Mouse (Mus musculus): Measurements from ENCODE around the gene Rbm20.

The Rbm20 gene

GRCm38 (mm10) chr19:53885450-53885849 lies 208.3 kb downstream of the Rbm20 start:
- DNase-seq (ENCODE audit: low spot score) = peak; percentile 15

- DNase-seq (ENCODE audit: low spot score) = no peak
Observed at GRCm38 (mm10) chr19:53886576-53887370, 209.7 kb downstream of the Rbm20 start.

- no peak for DNase-seq (ENCODE audit: low spot score)
Observed at GRCm38 (mm10) chr19:53887822-53888221, 210.7 kb downstream of the Rbm20 start.

GRCm38 (mm10) chr19:53888331-53888730 lies 211.2 kb downstream of the Rbm20 start:
- no peak for DNase-seq (ENCODE audit: low spot score)

GRCm38 (mm10) chr19:53889555-53889954 lies 212.4 kb downstream of the Rbm20 start:
- no peak for DNase-seq (ENCODE audit: low spot score)

GRCm38 (mm10) chr19:53890274-53890673 lies 213.2 kb downstream of the Rbm20 start:
- DNase-seq (ENCODE audit: low spot score) = no peak

DNA sequence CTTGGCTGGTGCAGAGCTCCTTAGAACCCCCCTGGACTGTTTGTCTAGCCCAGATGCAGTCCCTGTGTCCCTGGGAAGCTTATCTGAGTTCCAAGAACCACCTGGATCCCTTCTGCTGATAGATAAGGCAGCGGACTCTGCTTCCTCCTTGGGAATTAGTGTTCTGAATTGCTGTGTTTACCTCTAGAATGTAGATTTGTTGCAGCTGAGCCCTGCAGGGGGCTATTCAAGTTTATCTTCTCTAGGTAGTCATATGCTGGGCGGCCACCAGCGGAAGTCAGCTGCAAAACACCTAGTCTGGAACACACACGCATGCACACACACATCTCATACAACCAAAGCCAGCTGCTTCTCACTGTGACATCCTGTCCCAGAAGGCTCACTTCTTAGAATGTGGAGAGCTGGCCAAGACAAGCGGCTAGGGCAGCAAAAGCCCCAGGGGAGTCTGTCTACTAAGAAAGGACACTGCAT lies 213.7 kb downstream of the Rbm20 start:
- DNase-seq (ENCODE audit: low spot score) = no peak

DNA sequence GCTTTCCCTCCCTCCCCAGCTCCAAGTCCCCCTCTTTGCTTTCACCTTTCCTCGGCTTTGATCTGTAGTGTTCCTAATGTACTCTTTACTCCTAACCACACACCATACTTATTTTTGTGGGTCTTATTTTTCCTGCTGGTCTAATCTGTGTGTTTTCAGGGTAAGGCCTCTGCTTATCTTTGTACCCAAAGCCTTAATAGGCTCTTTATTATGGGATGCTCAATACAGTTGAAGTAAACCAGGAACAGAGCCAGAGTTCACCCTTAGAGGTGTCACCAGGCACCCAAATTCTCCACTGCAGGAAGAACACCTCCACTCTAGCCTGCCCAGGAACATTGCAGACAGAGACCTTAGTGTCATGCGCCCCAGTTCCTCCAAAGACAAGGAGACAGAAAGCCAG lies 214.5 kb downstream of the Rbm20 start:
- no peak for DNase-seq (ENCODE audit: low spot score)

DNA sequence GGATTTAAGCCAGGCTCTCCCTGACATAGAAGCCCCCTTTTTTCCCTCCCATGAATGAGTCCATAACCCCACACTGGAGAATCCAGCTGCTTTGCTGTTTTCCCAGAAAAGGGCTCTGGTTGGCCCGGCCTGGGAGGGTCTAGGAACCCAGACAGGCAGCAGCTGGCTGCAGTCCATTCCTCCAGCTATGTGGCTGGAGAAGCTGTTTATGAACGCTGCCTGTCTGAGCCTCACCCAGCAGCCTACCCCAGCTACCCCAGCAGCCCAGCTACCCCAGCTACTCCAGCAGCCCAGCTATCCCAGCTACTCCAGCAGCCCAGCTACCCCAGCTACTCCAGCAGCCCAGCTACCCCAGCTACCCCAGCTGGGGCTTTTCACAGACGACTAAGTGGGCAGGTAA lies 215.0 kb downstream of the Rbm20 start, which contains the start of gene Pdcd4:
Pdcd4 (plus strand) TSS at position 171 of the 400 bp plus-strand sequence.
- DNase-seq (ENCODE audit: low spot score) = no peak

DNA sequence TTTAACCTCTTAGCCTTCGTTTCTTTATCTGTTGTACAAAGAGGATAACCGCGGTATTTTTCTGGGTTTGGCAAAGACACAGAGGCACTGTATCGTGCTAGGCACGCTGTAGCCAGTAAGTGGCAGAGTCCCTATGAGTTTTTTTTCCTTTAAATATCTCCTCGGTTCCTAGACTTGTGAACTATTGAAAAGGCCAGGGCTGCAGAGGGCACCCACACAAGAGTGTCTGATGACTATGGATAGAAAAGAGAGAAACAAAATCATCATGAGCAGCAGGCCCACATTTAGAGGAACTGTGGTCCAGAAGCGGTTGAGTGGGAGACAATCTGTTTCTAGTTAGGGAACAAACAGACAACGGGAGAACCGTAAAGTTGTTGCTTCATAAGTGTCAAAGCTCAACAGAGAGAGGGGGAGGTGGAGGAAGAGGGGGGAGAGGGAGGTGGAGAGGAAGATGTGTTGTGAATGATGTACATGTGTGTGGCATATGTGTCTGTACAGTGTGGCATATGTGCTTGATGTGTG lies 215.8 kb downstream of the Rbm20 start:
- DNase-seq (ENCODE audit: low spot score) = peak; percentile 24

GRCm38 (mm10) chr19:53893711-53894171 lies 216.6 kb downstream of the Rbm20 start:
- no peak for DNase-seq (ENCODE audit: low spot score)

GRCm38 (mm10) chr19:53894538-53895121 lies 217.5 kb downstream of the Rbm20 start:
- DNase-seq (ENCODE audit: low spot score) = no peak

- no peak for DNase-seq (ENCODE audit: low spot score)
Observed at GRCm38 (mm10) chr19:53898046-53898445, 220.9 kb downstream of the Rbm20 start.

DNA sequence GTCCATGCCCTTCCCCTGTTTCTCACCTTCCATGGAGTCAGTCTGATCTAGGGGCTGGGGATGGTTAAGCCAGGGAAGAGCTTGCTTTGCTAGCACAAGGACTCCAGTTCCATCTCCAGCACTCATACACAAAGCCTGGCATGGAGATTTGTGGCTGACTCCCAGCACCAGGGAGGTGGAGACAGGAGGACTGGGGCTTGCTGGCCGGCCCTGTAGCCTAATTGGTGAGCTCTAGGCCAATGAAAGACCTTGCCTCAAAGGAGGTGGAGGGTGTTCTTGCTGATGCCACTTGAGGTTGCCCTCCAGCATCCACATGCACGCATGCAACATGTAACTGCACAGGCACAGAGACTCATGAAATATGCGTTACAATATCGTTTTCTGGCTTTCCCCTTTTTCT lies 221.4 kb downstream of the Rbm20 start:
- DNase-seq (ENCODE audit: low spot score) = no peak

GRCm38 (mm10) chr19:53898970-53899900 lies 222.1 kb downstream of the Rbm20 start:
- DNase-seq (ENCODE audit: low spot score) = no peak

DNA sequence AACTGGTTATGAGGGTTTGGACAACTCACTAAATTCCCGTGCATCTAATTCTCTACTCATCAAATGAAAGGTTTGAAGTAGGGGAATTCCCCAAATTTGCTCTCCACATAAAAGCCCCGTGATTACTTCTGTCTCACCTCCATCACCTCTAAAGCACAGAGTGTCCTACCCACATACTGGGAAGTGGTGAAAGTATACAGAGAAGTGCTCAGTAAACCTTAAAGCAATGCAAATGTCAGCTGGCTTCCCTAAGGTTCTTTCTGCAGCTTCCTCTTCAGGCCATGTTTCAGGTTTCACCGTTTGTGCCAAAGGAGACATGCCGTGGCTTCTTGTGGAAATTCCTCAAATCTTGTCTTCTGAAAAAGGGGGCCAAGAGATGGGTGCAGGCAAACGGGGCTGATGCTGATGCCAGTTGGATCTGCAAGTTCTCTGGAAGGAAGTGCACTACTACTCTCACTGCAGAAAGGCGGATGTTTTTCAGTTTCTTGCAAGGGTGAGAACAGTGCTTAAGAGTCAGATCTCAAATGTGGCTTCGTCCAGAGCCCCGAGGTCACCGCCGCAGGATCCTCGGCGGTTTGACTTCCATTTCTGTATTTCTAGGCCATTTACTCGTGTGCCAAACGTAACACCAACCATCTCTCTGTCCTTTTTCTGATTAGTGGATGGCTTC lies 223.0 kb downstream of the Rbm20 start:
- DNase-seq (ENCODE audit: low spot score) = no peak

DNA sequence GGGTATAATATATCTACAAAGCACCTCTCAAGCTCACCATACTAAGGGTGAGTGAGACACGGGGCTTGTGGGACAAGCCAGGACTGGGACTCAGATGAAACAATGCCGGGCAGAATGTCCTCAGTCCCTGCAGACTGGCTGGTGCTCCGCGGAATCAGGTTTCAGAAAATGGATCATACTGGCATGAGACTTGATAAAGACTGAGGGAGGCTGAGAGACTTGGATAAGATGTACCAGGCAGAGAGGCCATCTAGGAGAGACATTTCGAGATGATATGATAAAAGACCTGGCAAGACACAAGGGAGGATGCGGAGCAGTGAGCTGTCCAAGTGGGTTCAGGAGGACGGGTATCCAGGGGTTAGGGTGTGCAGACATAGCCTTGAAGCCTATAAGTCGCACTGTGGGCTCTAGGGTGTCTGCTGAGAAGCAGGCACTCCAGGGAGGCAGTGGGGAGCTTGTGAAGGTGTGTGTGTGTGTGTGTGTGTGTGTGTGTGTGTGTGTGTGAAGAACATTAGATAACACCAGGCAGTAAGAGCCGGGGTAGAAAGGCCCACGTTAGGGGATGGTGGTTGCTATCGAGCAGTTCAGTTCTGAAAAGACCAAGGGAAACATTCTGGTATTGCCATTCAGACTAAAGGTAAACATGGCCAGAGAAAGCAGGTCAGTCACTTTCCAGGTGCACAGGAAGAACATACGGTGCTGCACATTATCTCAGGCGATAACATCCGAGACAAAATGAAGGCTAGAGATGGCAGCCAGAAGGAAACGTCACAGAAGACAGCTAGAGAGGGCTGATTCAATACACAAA lies 225.0 kb downstream of the Rbm20 start:
- DNase-seq (ENCODE audit: low spot score) = no peak

DNA sequence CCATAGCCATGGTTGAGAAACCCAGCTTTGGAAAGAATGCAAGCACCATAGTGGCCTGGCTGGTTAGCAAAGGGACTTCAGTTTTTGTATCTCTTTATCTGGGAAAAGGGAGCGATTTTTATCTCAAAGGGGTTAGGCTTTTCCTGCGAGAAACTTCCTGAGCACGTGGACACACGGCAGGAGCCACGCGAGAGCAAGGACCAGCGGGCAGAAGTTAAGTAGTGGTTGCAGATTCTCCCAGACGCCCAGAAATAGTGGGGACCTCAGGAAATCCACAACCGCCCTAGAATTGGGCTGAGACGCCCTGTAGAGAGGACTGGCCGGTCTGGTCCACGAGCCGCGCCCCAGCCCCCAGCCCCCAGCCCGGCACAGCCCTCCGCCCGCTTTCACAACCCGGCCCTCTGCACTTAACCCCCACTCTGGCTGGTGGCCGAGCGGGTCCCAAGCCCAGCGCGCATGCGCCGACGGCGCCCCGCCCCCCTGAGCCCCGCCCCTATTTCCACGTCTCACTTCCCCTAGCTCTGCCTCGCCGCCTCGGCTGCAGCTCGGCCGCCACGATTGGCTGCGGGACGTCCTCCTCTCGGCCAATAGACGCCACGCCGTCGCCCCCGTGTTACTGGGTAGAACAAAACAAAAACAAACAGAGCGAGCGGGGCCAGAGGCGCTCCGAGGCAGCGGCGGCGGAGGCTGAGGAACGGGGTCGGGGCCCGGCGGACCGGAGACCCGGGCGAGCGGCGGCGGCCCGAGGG lies 225.8 kb downstream of the Rbm20 start:
- DNase-seq (ENCODE audit: low spot score) = peak; percentile 98

GRCm38 (mm10) chr19:53903507-53904321 lies 226.6 kb downstream of the Rbm20 start:
- DNase-seq (ENCODE audit: low spot score) = peak; percentile 62

All from embryo, embryonic 10.5 days (tissue).